Mouse (Mus musculus): ENCODE results near the gene Foxi1.

Gene Foxi1

GRCm38 (mm10) chr11:34158916-34159315 is 49.0 kb downstream of the Foxi1 start:
- no peak for DNase-seq (ENCODE audit: low read depth, low spot score)

GRCm38 (mm10) chr11:34155235-34155634 is 52.7 kb downstream of the Foxi1 start:
- DNase-seq (ENCODE audit: low read depth, low spot score): no peak

Measured in brain, embryonic 18.5 days (tissue).